Mouse (Mus musculus) bone marrow, adult 2 months (tissue): ENCODE measurements around the gene Rps6ka5.

ENCODE experiments used
- CTCF ChIP-seq: fragments of 200-500 bp; IDR thresholded peaks from 2 replicates; pipeline ENCODE4 v1.5.1; 2011; ENCODE audit warnings: low read length, control low read depth; ENCODE audit not compliant: control insufficient read depth, insufficient read depth
- POLR2A ChIP-seq: fragments of 200-500 bp; IDR thresholded peaks from 2 replicates; pipeline ENCODE4 v1.6.1; 2011; ENCODE audit warnings: low read depth, mild to moderate bottlenecking, control low read depth, low read length, borderline replicate concordance; ENCODE audit not compliant: control insufficient read depth

GRCm38 (mm10) chr12:100505484-100505883 is 221.3 kb downstream of the Rps6ka5 start:
- TF ChIP-seq POLR2A = no peak
- no peak for TF ChIP-seq CTCF
